Mouse (Mus musculus) adrenal gland, postnatal 4 days (tissue): ENCODE measurements at regions not wholly inside any gene's neighbourhood (a gene's known extent, or its start where the extent isn't known, plus 50 kb on each side); places are given as distances from the start of the nearest gene placed in this dataset.

Experiments
- DNase-seq, 2 experiments: peaks; one replicate each; pipeline ENCODE4 v3.0.0; 2021 to 2022; ENCODE audit warnings: low spot score in 2 of 2, mixed read lengths in 2 of 2

DNA sequence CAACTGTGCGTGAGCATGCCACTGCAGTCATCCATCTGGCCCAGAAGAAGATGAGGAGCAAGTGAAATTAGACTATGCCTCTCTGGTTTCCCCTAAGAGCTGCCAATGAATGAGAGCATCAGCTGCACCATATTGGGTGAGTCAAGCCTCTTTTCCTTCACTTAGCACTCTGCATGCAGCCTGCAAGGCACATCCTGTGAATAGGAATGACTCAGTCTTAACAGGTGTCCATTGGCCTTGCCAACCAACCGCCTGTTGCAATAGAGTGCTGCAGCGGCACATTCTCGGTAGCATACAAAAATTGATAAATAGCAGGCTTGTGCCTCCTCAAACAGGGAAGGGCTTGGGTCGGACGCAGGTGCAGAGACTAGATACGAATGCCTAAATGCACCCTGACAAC lies 808.7 kb downstream of the Gsdmc2 start:
- no peak for DNase-seq

DNA sequence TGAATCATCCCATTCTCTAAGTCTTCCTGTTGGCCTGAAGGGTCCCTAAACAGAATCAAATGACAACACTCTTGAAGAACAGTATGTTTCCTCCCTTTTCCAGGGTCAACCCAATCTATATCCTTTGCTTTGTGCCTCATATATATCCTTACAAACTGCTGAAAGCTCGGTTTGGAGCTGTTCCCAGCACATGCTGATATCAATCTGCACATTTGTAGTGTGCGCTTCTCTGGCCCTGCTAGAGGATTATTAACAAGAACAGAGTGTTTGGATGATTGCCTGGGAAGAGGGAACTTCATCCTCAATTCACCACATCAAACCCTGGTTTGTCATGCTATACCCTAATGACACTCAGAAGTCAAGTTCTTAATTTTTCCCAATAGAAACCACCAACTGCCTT lies 824.2 kb downstream of the Gsdmc2 start:
- no peak for DNase-seq

DNA sequence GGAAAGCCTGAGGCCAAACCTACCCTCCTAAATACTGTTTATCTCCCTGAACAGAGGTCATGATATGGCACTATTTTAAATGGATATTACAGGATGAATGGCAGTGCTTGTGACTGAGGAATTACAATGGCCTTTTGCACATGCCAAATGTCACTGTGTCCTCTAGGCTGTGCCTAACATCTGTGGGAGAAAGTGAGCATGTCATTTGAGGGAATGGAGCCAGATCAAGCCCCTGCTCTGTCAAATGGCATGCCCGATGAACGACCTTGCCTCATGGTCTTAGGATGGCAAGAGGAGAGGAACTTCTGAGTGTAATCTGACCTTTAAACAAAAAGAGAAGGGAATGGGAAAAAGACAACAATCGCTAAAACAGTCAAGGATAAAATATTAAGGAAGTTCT lies 827.0 kb downstream of the Gsdmc2 start:
- DNase-seq, result no peak

DNA sequence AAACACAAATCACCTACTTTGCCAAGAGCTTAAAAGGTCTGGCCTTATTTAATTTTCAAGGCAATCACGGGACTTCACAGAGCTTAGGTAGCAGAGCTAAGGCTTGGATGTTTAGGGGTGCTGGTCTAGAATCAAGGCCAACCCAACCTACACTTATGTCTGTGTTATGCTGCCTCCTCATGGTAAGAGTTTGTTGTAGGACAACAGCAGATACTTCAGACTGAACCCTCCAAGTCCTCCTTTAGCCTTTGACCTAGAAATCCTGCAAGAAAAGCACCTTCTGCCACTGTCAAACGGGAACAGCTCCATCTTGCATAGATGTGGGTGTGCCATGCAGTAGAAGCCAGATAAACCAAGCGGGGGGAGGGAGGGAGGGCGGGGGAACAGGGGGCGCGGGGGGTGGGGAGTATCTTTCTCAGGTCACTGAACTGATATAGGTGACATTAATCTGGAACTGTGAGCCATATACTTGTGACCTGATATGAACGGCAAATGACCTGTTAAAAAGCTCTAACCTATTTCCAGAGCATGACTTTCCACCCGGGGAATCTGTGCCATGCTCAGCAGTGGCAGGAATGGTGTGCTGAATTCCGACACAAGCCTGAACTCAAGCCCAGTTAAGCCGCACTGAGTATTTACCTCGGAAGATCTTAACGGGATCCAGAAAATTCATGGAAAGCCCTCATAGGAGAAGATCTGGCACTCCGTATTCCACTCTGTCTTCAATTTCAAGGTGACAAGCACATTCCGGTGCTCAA lies 838.3 kb downstream of the Gsdmc2 start:
- no peak for DNase-seq

DNA sequence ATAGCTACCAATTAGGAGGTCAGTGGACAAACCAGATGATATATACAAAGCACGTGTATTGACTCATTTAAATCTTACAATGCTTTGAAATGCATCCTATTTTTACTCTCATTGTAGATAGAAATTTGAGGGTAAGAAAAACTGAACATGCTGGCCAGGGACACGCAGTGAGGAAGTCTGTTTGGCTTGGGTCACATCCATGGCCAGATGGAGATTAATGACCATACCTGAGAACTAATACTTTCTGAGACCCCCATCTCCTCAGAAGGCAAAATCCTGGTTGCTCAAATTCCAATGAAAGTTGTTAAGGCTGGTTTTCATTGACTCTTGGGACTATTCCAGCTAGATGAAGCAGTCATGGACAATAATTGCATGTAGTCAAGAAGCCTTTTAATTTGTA lies 850.3 kb downstream of the Gsdmc2 start:
- no peak for DNase-seq

DNA sequence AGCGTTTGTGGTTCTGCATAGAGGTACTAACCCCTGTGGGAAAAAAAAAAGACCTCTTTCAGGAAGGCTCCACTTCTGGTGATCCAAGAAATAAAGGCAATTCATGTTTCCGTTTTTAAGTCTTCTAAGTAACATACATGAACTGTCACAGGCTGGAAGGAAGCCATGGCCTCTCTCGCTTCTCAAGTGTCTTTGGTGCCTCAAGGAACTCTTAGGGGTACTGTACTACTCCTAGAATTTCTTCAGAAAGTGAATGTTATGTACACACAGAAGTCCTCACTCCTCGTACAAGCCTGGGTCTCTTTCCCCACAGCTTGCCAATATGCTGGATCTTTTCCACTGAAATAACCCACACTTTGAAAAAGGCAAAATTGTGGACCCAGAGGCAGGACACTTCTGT lies 858.1 kb downstream of the Gsdmc2 start:
- no peak for DNase-seq

DNA sequence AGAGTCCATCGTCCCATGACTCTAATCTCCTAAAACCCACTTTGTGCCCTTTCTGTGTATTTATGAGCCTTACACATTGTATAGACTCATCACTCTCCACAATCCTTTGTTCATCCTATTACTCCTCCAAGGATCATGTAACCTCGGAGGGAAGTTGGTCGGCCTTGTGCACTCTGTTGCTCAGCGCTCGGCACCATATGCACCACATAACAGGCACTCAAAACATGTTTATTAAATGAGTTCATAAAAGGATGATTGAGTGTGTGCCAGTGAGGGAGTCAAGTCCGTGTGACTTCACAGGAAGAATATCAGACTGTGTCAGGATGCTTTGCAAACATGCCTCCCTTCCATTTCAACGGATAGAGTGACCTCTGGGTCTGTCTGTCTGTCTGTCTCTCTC lies 858.8 kb downstream of the Gsdmc2 start:
- no peak for DNase-seq

DNA sequence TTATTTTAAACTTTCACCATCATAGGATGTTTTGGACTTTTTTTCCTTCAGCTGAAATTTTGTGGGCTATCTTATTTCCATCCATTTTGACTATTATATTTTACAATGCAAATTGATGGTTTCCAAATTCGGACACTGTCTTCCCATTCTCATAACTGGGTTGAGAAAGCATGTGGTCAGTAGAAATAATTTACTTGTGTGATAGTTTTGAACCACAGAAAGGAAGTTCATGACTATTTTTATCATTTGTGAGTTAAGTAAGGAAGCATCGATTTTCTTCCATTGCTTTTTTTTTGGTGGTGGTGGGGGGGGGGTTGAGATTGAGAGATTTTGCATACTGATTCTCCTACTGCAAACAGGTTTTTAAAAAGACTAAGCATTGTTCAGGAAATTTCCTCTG lies 874.4 kb downstream of the Gsdmc2 start:
- no peak for DNase-seq

DNA sequence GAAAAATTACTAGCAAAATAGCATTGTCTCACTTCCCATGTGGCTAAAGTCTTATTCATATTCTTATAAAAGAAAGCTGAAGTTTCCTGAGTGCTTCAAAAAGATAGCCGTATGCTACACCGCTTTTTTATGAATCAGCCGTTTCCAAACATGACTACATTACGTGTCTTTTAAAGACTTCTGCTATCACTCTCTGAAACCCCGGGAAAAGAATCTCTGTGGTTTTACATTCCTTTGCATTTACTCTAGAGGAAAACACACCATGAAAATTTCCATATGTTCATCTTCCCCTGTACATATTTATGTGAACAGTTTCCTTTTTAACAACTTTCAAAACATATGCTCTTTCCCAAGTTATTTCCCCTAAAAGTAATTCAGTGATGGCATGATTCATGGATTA lies 882.3 kb downstream of the Gsdmc2 start:
- no peak for DNase-seq

DNA sequence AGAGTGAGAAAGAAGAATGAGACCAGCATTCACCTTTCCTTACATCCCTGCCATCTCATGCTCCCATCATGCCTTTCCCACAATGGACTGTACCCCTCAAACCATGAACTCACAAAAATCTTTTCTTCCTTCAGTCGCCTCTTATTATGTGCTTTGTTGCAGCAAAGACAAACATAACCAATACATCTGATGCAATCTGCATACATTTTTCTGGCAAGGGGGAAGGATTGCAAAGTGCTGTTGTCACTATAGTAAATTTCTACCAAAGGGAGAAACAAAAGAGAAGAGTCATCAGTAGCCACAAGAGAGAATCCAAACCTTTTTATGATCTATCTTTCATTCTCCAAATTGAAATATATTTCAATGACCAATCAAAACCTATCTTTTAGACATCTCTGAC lies 884.4 kb downstream of the Gsdmc2 start:
- no peak for DNase-seq

DNA sequence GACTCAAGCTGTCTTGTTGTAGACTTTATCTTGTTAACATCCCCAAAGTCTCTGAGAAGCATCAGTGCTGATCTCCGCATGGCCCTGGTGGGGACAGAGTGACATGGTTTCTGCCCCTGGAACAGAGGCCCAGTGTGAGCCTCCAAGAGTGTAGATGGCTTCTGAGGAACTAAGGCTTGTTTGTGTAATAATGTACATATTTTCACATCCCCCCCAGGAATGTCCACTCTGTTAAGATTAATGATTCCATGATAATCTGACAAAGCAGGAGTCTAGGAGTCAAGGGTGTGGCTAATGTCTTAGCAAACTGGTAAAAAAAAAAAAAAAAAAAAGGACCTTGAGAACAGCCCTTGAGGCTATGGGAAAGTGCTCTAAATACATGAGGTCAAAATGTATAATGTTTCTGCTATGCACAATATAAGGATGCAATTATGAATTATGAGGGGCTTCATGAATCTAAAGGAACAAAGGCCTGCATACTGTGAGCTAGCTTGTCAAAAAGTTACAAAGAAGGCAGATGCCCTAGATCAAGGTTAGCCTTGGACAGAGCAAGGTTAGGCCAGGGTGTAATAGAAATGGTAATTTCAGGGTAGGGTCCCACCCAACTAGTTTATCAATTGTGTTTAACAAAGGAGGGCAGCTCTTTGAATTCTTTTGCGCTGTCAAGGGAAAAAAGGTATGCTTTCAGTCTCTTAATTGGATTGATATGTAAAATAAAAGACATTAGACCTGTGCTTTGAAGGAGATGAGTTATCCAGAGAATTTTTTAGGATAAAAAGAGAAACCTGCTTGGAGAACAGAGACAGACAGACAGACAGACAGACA lies 886.3 kb downstream of the Gsdmc2 start:
- no peak for DNase-seq

DNA sequence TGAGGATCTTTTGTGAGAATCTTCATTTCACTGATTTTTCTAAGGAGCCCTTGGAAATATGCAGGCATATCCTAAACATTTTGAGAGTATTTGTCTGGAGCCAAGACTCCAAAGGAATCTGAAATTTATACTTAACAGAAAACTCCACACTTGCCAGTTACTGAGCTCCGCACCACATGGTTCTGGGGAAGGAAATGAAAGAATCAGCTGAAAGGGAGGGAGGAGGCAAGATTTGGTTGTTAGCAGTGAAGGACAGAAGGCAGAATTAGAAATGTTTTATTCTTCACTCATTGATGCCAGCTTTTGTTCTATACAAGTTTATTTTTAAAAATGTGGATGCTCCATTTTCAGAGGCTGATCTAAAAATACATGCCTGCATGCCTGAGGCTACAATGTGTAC lies 890.1 kb downstream of the Gsdmc2 start:
- no peak for DNase-seq

DNA sequence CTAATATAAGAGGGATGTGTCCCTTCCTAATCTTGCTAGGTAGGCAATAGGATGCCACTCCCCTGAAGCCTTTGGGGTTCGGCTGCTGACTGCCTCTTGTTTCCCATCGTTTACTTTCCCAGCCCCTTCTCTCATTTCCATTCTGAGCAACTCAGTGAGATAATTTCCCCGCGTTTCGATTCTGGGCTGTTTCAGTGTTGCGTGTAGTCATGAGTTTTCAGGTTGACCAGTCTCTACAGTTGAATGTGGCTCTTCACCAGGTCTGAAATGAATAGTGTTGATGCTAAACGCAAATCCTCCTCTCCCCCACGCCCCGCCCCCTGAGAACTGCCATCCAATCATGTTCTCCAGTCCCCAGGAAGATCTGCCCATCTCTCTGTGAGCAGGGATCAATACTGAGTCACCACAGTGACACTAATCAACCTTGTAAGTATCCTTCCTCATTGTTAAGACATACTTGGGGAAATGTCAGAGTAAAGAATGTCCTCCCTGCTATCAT lies 890.6 kb downstream of the Gsdmc2 start:
- DNase-seq, result no peak

DNA sequence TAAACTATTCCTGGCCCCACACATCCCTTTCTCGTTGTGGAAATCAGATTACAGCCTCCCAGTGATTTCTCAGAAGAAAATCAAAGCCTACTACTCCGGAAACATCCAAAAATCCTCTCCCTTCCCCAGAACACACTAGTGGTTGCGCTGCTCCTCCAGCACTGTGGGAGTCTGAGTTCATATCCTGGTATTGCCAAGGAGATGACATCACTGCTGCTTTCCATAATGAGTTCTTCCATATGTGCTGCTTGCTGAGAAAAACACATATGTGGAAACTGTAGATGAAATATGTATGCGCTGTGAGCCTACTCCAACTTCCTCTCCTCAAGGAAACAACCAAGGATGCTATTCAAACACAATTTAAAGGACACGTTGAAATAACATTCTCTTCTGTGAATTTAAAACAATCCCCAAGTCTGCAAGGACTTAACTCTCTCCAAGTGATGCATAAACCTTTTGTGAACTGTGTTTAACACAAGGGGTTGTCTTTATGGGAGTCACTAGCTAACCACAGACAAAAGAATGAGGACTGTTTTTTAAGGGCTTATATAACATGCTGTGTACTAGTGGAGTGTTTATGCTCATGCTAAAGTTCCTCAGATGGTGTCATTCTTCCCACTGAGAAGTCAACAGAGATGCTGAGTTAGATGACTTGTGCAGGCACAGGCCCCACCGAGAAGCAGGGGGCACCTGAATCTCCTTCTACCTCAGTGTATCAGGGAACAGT lies 891.6 kb downstream of the Gsdmc2 start:
- DNase-seq, result no peak

DNA sequence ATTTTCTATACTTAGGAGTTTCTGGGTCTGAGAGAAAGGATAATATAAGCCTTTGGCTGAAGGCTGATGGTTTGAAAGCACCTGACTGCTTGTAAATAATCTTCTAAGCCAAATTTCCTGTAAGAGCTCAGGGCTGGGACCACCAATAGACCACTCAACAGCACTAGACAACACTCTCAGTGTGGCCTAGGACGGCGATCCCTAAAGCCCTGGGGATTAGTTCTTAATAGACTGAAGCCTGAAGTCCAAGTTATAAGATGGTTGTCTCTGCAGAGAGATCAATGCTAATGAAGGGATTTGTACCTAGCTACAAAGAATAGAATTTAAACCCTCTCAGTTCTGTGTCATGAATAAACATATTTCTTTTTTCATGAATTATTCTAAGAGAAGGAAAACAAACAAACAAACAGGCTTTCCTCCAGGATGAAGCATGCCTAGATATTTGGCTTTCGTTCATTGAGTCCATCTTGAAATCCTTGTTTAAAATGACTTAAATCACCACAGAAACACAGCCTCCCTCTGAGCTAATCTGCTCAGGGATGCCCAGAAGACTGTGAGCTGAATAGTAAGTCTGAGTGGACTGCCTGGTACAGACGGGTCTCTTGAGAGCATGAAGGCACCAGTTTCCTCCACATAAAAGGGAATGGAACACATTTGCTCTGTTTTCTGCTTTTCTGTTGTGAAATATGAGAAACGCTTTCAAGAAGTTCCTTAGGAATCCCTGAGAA lies 892.3 kb downstream of the Gsdmc2 start:
- no peak for DNase-seq

DNA sequence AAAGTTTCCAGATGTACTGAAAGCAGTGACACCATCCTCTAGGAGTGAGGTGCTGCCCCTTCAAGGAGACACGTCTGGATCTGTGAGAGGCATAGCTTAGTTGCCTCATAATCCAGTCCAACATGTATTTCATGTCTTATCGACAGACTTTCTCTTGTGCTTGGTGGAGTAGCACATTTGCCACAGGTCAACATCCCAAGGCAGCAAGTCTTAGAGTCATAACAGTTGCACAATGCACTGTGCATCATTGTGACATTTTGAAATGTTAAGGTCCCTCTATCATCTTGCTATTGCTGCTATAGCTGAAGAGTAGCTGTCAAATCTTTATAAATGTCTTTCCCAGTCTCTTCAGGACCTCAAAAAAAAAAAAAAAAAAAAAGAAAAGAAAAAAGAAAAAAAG lies 905.6 kb downstream of the Gsdmc2 start:
- no peak for DNase-seq

DNA sequence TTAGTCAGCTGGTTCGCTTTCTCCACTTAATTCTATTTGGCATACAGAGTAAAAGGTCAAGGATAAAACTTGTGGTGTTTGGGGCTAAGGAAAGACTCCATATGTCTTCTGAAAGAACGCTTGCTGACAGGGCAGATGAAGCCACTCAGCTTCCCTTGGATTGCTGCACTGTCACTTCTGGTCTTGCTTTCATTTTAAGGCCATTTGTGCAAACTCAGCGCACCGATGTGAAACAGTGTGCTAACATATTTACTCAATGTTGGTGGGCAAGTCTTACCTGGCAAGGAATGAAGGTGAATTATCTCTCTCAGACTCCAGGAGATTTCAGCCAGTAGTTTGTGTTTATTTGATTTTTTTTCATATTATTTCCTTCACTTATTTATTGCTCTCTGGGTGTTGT lies 907.2 kb downstream of the Gsdmc2 start:
- no peak for DNase-seq

DNA sequence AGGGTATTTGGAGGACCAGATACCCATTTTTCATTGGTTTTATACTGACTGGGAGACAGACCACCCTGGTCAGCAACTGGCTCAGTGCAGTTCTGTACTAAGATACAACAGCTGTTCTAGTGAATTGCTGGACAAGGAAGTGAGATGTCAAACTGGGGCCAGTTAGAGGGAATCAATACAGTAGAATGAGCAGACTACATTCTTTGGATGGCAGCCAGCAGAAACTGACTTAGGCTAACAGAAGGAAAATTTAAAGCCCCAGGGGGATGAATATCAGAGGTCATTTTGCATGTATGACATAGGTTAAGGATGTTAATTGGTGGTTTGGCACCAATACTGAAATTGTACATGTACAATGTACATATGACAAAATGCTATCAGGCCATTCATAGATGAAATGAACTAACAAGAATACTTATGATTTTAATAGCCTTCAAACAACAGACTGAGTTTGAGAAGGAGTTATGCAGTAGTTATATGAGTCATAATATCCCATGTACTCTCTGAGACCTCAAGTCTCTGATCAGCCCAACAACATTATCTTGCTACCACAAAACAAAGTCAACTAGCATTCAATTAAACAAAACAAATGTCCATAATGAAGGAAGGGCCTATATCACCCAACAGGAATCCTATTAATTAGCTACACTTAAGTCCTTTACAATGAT lies 910.3 kb downstream of the Gsdmc2 start:
- no peak for DNase-seq

DNA sequence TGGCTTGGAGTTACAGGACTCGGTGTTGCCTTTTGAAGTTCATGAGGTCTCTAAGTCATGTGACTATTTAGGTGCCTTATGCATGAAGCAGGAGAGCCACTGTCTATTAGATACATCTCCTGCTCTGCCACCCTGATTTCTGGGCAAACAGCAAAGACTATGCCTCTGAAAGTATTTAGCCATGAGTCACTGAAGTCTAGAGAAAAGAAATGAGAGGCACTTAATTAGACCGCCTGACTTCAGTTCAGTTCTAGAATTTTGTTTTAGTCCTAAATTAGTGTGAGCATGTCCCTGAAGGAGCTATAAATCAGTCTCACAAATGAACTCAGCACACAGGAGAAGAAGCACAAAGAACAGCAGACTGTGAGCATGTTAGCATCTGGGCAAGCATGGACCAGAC lies 924.5 kb downstream of the Gsdmc2 start:
- no peak for DNase-seq

DNA sequence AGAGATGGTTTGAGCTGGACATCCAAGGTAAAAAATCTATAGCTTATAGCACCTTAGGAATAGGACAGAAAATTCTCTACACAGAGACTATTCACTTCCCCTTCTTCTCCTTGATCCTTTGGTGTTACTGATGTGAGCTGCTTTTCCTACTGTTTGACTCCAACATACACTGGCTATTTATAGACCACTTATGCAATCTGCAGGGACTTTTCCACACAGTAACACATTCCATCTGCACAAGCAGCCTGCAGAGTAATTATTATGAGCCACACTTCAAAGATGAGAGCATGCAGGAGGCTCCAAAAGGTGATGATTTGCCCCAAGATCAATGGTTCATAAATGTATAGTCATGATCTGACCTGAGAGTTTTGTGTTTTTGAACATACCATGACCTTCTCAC lies 925.7 kb downstream of the Gsdmc2 start:
- no peak for DNase-seq

DNA sequence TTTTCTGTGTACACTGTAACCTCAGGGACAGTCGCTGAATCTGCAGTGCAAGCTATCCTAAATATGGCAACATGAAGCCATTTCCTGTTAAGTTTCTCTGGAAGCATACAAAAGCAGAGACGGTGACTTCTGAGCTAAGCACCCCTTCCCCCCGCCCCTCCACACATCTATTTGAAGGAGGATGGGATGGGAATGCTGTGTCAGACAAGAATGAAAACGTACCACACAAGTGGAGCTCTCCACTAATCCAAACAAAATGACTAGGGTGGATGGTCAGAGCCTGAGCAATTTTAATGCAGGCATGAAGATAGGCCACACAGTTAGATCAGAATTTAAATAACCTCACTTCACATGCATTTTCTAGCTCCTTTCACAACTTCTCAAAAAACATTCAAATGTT lies 936.6 kb downstream of the Gsdmc2 start:
- DNase-seq, result no peak
